In the genomic region with DNA sequence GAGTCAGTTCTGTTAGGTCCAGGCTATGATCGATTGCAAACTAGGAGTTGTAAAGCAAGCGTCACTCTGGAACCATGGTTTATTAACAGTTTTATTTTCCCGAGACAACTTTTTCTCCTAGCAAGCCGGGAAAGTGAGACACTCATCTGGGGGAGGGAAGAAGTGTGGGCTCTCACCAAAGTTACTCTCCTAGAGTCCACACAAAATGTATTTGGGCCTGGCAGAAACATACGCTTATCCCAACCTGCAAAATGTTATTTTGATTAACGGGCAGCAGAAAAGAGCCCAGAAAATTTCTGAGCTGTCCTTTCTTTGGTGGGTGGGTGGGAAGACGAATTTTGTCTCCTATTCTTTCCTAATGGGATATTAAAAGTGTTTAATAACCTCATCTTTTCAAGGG, we compare ENCODE assay signal across 8 mouse cellular contexts.
A peak's percentile ranks its signal among the peaks of the same experiment; 100 is the strongest.
DNase-seq lines count a peak whose midpoint lies in the region; ATAC-seq lines count a peak whose summit lies in the region.

No protein-coding gene starts in this region.

- H3K4me1 ChIP-seq in liver, embryonic 11.5 days (replicated peaks; ENCODE audit: control insufficient read depth, insufficient read depth, low read length) = no peaks in the 10 kb centered on the region
- H3K4me1 ChIP-seq in forebrain, embryonic 11.5 days (replicated peaks; ENCODE audit: control insufficient read depth, insufficient read depth, low read length) = 0 out of 2 replicates have a peak, but pooled peaks cover 2% of the 10 kb centered on the region
- H3K4me1 ChIP-seq in intestine, embryonic 14.5 days (replicated peaks; ENCODE audit: control insufficient read depth, insufficient read depth, low read length) = peaks cover 23% of the 10 kb centered on the region
- H3K4me1 ChIP-seq in neural tube, embryonic 11.5 days (ENCODE audit: control insufficient read depth, insufficient read depth, low read length) = no peaks in the 10 kb centered on the region; the same call in 1 of the 2 replicates

- H3K4me2 ChIP-seq in liver, embryonic 11.5 days = peak overlapping the region; percentile 69; the same call in 1 of the 2 replicates
- peak overlapping the region; percentile 64 for H3K4me2 ChIP-seq in forebrain, embryonic 11.5 days (ENCODE audit: low read depth, low read length, severe bottlenecking)
- peak overlapping the region; percentile 84 for H3K4me2 ChIP-seq in intestine, embryonic 14.5 days (ENCODE audit: low read length)
- peak overlapping the region; percentile 52 for H3K4me2 ChIP-seq in neural tube, embryonic 11.5 days (ENCODE audit: low read depth)

- DNase-seq in liver, embryonic 11.5 days (ENCODE audit: low spot score) = no peak
- DNase-seq in liver = no peak
- DNase-seq in forebrain, embryonic 11.5 days (ENCODE audit: low spot score) = no peak
- no peak for DNase-seq in intestine, embryonic 14.5 days (ENCODE audit: low spot score)
- DNase-seq in neural tube, embryonic 11.5 days (ENCODE audit: low spot score) = no peak
- no peak for DNase-seq in gastrocnemius, adult 18-20 months (ENCODE audit: low spot score)
- no peak for DNase-seq in right cerebral cortex, postnatal 14 days

- no peak overlapping the region for H3K9ac ChIP-seq in liver, embryonic 11.5 days (ENCODE audit: low read depth, low read length)
- H3K9ac ChIP-seq in forebrain, embryonic 11.5 days (ENCODE audit: low read length) = peak overlapping the region; percentile 69; the same call in 1 of the 2 replicates
- H3K9ac ChIP-seq in intestine, embryonic 14.5 days (ENCODE audit: low read length) = peak overlapping the region; percentile 38; the same call in 1 of the 2 replicates
- peak overlapping the region; percentile 67; the same call in 1 of the 2 replicates for H3K9ac ChIP-seq in neural tube, embryonic 11.5 days (ENCODE audit: low read length)

- H3K27ac ChIP-seq in liver, embryonic 11.5 days (ENCODE audit: low read depth, low read length) = no peak overlapping the region
- no peak overlapping the region; the same call in 1 of the 2 replicates for H3K27ac ChIP-seq in forebrain, embryonic 11.5 days (ENCODE audit: low read depth, low read length)
- peak overlapping the region; percentile 75 for H3K27ac ChIP-seq in intestine, embryonic 14.5 days (ENCODE audit: low read depth)
- H3K27ac ChIP-seq in neural tube, embryonic 11.5 days (ENCODE audit: low read depth, low read length) = no peak overlapping the region

- no peaks in the 10 kb centered on the region for H3K9me3 ChIP-seq in liver, embryonic 11.5 days (ENCODE audit: control insufficient read depth, low read length)
- no peaks in the 10 kb centered on the region for H3K9me3 ChIP-seq in forebrain, embryonic 11.5 days (ENCODE audit: control insufficient read depth, low read length)
- no peaks in the 10 kb centered on the region for H3K9me3 ChIP-seq in intestine, embryonic 14.5 days (ENCODE audit: control insufficient read depth, low read length)
- no peaks in the 10 kb centered on the region for H3K9me3 ChIP-seq in neural tube, embryonic 11.5 days (ENCODE audit: control insufficient read depth, low read length)

- H3K27me3 ChIP-seq in liver, embryonic 11.5 days (replicated peaks; ENCODE audit: control insufficient read depth, insufficient read depth, low read length) = peaks cover 30% of the 10 kb centered on the region
- H3K27me3 ChIP-seq in forebrain, embryonic 11.5 days (ENCODE audit: control insufficient read depth, insufficient read depth, low read length) = no peaks in the 10 kb centered on the region
- H3K27me3 ChIP-seq in intestine, embryonic 14.5 days (replicated peaks; ENCODE audit: control insufficient read depth, insufficient read depth, low read length) = 0 out of 2 replicates have a peak, but pooled peaks cover 13% of the 10 kb centered on the region
- H3K27me3 ChIP-seq in neural tube, embryonic 11.5 days (ENCODE audit: control insufficient read depth, insufficient read depth, low read length) = no peaks in the 10 kb centered on the region

- ATAC-seq in liver, embryonic 11.5 days (replicated peaks; ENCODE audit: low FRiP score) = no peak
- ATAC-seq in forebrain, embryonic 11.5 days (replicated peaks; ENCODE audit: low FRiP score) = no peak
- ATAC-seq in intestine, embryonic 14.5 days (replicated peaks; ENCODE audit: low FRiP score, low TSS enrichment, low read depth) = no peak
- no peak for ATAC-seq in neural tube, embryonic 11.5 days (ENCODE audit: insufficient read depth, low FRiP score, low TSS enrichment)
- ATAC-seq in erythroid progenitor cell, adult 5-6 weeks (replicated peaks; ENCODE audit: low FRiP score, poor library complexity, severe bottlenecking) = no peak

- H3K4me3 ChIP-seq in liver, embryonic 11.5 days (ENCODE audit: low read depth, low read length) = no peak overlapping the region
- 0 out of 2 replicates have a peak overlapping the region, but pooled peaks have one; percentile 40 for H3K4me3 ChIP-seq in forebrain, embryonic 11.5 days (ENCODE audit: low read depth, low read length)
- H3K4me3 ChIP-seq in intestine, embryonic 14.5 days (ENCODE audit: low read depth, low read length) = peak overlapping the region; percentile 45
- no peak overlapping the region for H3K4me3 ChIP-seq in neural tube, embryonic 11.5 days (ENCODE audit: low read depth, low read length)

- 73% methylated on average over 7 of the region's 7 CpGs for WGBS in liver, embryonic 11.5 days
- 71% methylated on average over 7 of the region's 7 CpGs for WGBS in forebrain, embryonic 11.5 days
- 33% methylated on average over 7 of the region's 7 CpGs for WGBS in intestine, embryonic 14.5 days
- 58% methylated on average over 7 of the region's 7 CpGs for WGBS in neural tube, embryonic 11.5 days

- H3K36me3 ChIP-seq in liver, embryonic 11.5 days (ENCODE audit: control insufficient read depth, insufficient read depth, low read length) = no peaks in the 10 kb centered on the region
- H3K36me3 ChIP-seq in forebrain, embryonic 11.5 days (ENCODE audit: control insufficient read depth, insufficient read depth, low read length) = no peaks in the 10 kb centered on the region
- H3K36me3 ChIP-seq in intestine, embryonic 14.5 days (ENCODE audit: control insufficient read depth, insufficient read depth, low read length) = no peaks in the 10 kb centered on the region
- no peaks in the 10 kb centered on the region for H3K36me3 ChIP-seq in neural tube, embryonic 11.5 days (ENCODE audit: control insufficient read depth, insufficient read depth, low read length)

Comparison
In these comparisons a context has a peak if more than half of its experiments do, and no peak if none do; other contexts are left out.
1. H3K4me3 ChIP-seq: peak in forebrain, embryonic 11.5 days (single experiment) and intestine, embryonic 14.5 days (single experiment); none in liver, embryonic 11.5 days (single experiment) and neural tube, embryonic 11.5 days (single experiment).
2. Peak in every context shown above with its lines, with median percentiles within 50 percentile points of each other: H3K4me2 ChIP-seq.